Mouse (Mus musculus) splenic B cell, adult 2 months (primary cell): ENCODE data around the gene Dzip1l.
"Not testable (repeated sequence)": the region's sequence is repeated elsewhere in the genome, so short reads cannot be mapped to it uniquely, and the experiment has no call there.

Experiments used
- DNase-seq: peaks from one replicate; pipeline ENCODE4 v3.0.0-alpha.2; 2011; ENCODE audit warnings: low read depth, low spot score
- H3K27me3 ChIP-seq: 2 replicates; pipeline ENCODE4 v1.6.1; 2012; ENCODE audit warnings: mild to moderate bottlenecking, low read length, moderate library complexity, mixed read lengths; ENCODE audit not compliant: control insufficient read depth, poor library complexity, insufficient read depth, severe bottlenecking
- H3K36me3 ChIP-seq: 2 replicates; pipeline ENCODE4 v1.6.1; 2012; ENCODE audit warnings: mild to moderate bottlenecking, low read length, moderate library complexity, mixed read lengths; ENCODE audit not compliant: control insufficient read depth, poor library complexity, insufficient read depth, severe bottlenecking

Dzip1l gene

GRCm38 (mm10) chr9:99629281-99630011, at the start of gene Dzip1l:
Gene Dzip1l (plus strand): TSS chr9:99629496.
- no peaks in the 10 kb centered on the region for H3K36me3 ChIP-seq
- no peaks in the 10 kb centered on the region; the same call in 1 of the 2 replicates for H3K27me3 ChIP-seq
- DNase-seq: no peak

- peak; percentile 72 for DNase-seq
- no peaks in the 10 kb centered on the region for H3K27me3 ChIP-seq
- H3K36me3 ChIP-seq: peaks cover 29% of the 10 kb centered on the region
These were observed 48.6 kb upstream of the Dzip1l start for GRCm38 (mm10) chr9:99580655-99581054.

GRCm38 (mm10) chr9:99587505-99588202, 41.6 kb upstream of the Dzip1l start:
- DNase-seq: peak; percentile 52
- no peaks in the 10 kb centered on the region for H3K27me3 ChIP-seq
- peaks cover 9% of the 10 kb centered on the region for H3K36me3 ChIP-seq

DNA sequence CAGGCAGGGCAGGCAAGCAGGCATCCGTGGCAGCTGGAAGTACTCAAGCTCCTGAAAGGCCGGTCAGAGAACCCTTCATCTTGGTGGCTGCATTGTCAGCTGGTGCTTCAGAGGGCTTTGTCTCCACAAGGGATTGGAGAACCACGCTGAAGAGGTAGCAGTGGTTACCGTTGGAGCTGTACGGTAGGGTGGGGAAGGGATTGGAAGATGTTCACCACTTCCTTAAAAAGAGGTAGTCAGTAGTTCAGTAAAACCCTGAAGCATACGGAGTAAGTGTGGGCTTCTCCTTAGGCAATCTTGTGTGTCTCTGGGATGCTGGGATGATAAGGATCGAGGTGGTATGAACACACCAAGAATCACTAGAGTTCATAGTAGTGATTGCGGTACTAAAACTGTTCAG, 38.2 kb upstream of the Dzip1l start:
- DNase-seq: no peak
- H3K27me3 ChIP-seq: no peaks in the 10 kb centered on the region
- no peaks in the 10 kb centered on the region for H3K36me3 ChIP-seq

DNA sequence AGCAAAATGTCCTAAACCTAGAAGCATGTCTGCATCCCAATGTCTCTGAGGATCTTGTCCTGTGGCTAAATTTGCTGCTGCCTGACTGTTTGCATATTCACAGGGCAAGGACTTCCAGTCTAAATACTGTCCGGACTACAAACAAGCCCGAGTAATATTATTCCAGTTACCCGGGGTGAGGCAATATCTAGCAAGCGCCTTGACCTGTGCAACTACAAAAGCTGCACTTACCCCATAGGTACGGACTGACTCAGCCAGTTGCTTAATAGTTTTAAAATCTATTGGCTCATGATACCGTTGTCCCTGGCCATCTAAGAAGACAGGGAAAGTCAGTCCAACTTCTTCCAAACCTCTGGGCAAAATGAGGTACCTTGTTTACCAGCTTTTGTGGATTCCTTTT, 30.2 kb upstream of the Dzip1l start:
- not testable (repeated sequence) for H3K36me3 ChIP-seq, DNase-seq, H3K27me3 ChIP-seq

- no peak for DNase-seq
- H3K27me3 ChIP-seq: no peaks in the 10 kb centered on the region
These were observed 25.7 kb upstream of the Dzip1l start for GRCm38 (mm10) chr9:99603566-99603965.

GRCm38 (mm10) chr9:99612202-99612601, 17.1 kb upstream of the Dzip1l start, which contains the start of gene A4gnt:
Gene A4gnt (plus strand): TSS chr9:99612502.
- no peaks in the 10 kb centered on the region for H3K27me3 ChIP-seq
- no peaks in the 10 kb centered on the region for H3K36me3 ChIP-seq
- no peak for DNase-seq

More at GRCm38 (mm10) chr9:99603566-99603965, 25.7 kb upstream of the Dzip1l start:
- H3K36me3 ChIP-seq: no peaks in the 10 kb centered on the region

DNA sequence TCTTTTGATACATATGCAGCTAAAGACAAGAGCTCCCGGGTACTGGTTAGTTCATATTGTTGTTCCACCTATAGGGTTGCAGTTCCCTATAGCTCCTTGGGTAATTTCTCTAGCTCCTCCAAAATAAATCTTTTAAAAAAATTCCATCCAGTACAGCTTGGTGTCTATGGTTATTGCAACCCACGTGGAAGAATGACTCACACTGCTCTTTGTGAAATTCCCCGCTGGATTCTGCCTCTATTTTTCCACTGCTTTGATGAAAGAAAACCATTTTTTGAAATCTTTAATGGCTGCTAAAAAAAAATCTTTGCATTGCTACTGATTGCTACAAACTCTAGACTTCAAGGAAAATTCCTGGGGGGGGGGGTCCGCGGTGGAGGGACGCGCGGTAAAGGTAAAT, 9.6 kb upstream of the Dzip1l start:
- no peak for DNase-seq
- no peaks in the 10 kb centered on the region for H3K27me3 ChIP-seq
- no peaks in the 10 kb centered on the region for H3K36me3 ChIP-seq

GRCm38 (mm10) chr9:99620196-99620595, 9.1 kb upstream of the Dzip1l start:
- Histone ChIP-seq H3K36me3 (no peaks in the 10 kb centered on the region), H3K27me3 (no peaks in the 10 kb centered on the region)
- DNase-seq: no peak

DNA sequence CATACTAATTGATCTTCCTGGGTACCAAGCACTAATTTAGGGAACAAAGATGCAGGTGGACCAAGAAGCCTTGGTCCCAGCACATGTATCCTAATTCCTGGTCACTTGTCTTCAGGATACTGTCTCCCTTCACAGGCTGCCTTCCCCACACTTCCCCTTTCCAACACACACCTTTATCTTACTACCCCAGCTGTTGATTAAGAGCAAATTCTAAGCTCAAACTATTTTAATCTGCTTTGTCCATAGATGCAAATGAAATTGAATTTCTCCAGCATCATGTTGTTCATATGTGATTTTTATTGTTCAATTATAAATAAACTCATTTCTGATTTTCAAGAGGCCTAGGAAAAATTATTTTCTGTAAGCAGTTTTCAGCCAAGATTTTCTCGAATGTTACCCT, 7.3 kb upstream of the Dzip1l start:
- Histone ChIP-seq H3K27me3 (no peaks in the 10 kb centered on the region), H3K36me3 (no peaks in the 10 kb centered on the region)
- DNase-seq: no peak

- no peaks in the 10 kb centered on the region for H3K27me3 ChIP-seq
- H3K36me3 ChIP-seq: no peaks in the 10 kb centered on the region
- no peak for DNase-seq
These were observed 6.3 kb upstream of the Dzip1l start for GRCm38 (mm10) chr9:99622966-99623365.

DNA sequence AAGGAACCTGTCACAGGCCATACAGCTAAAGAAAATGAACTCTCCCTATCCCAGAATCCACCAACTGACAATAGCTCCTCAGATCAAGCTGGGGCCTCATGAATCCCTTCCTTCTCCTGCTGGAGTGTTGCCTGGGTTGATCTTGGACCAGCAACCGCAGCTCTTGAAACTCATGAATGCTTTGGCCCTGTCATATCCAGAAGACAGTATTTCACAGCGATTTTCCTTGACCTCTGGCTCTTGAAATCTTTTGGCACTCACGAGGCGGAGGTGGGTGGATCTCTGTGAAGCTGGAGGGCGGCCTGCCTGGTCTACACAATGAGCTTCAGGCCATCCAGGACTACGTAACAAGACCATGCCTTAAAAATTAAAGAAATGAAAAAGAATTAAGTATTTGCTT, 5.2 kb upstream of the Dzip1l start:
- Histone ChIP-seq H3K27me3 (no peaks in the 10 kb centered on the region), H3K36me3 (no peaks in the 10 kb centered on the region)
- DNase-seq: no peak

DNA sequence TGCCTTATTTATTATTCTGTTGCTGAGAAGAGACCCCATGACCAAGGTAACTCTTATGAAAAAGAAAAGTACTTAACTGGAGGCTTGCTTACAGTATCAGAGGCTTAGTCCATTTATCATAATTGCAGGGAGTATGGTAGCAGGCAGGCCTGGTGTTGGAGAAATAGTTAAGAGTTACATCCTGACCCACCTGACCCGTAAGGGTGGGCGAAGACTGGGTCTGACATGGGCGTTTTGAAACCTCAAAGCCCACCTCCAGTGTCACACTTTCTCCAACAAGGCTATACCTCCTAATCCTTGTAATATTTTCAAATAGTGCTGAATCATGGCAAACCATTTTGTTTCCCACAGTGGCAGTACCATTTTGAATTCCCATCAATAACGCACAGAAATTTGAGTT, 715 bp upstream of the Dzip1l start:
- DNase-seq: no peak

GRCm38 (mm10) chr9:99630071-99630470, 775 bp downstream of the Dzip1l start:
- Histone ChIP-seq H3K27me3 (no peaks in the 10 kb centered on the region; the same call in 1 of the 2 replicates), H3K36me3 (no peaks in the 10 kb centered on the region)
- DNase-seq: no peak

More for the DNA sequence above, 715 bp upstream of the Dzip1l start:
- H3K27me3 ChIP-seq: no peaks in the 10 kb centered on the region; the same call in 1 of the 2 replicates
- no peaks in the 10 kb centered on the region for H3K36me3 ChIP-seq

GRCm38 (mm10) chr9:99630528-99631125, 1.3 kb downstream of the Dzip1l start:
- DNase-seq: no peak
- H3K36me3 ChIP-seq: no peaks in the 10 kb centered on the region

More at GRCm38 (mm10) chr9:99630528-99631125, 1.3 kb downstream of the Dzip1l start:
- H3K27me3 ChIP-seq: no peaks in the 10 kb centered on the region; the same call in 1 of the 2 replicates
